Mouse (Mus musculus): ENCODE measurements around the gene Klf7. TPM values are rescaled to one million over a fixed set of nuclear protein-coding genes. Genes with fewer than 3 reads are reported as not detected.

The Klf7 gene
- polyA plus RNA-seq, 1 experiment, result 2.7 TPM

DNA sequence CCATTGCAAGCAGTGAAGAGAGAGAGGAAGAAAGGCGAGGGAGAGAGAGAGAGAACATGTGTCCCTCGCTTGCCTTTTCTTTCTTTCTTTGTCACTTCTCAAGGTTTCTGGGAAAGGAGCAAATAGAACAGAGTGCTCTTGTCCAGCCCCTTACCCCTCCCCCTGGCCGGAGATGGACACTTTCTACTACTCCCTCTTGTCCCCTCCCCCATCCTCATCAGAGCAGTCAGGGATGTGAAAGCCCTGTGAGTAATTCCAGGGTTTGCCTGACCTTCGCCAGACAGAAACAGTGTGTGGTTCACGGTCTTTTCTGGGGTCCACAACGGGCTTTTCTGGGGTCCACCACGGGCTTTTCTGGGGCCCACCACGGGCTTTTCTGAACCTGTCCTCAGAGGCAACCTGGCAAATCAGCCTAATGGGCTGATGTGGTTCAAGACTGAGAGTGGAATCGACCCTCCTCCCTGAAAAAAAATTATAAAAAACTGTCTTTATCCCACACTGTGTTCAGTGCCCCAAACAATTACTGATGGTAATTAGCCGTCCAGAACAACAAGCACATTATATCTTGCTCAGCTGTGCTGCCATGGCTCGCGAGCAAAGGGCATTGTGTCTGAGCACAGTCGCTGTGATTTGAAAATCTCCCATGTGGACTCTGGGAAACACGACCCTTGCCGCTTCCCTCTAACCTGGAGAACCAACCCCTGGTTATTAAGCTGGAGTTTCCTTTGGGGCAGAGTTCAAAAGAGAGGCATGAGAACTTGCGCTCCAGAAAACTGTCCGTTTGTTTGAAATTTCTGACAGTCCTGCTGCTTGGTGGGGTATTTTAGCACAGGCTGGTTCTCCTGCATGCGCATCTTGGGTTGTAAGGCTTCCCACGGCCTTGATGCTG is 127.6 kb downstream of the Klf7 start:
- WGBS, result 41% methylated on average over 19 of the region's 19 CpGs

DNA sequence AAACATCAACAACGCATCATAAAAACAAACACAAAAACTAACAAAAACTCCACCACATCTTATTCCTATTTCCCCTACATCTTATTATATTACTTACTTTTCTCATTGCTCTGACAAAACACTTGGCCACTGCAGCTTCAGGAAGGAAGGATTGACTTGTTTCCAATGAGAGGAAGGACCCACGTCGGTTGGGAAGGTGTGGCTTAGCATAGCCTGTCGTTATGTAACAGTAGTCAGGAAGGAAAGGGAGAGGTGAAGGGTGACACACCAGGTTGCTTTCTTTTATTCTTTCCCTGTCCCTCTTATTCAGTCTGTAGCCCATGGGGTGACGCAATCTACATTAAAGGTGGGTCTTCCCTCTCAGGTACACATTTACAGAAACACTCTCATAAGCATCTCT is 129.6 kb downstream of the Klf7 start:
- 39% methylated on average over 5 of the region's 5 CpGs for WGBS
- no peak for DNase-seq (ENCODE audit: low read depth, low spot score)

More for the DNA sequence above, 127.6 kb downstream of the Klf7 start:
- DNase-seq (ENCODE audit: low read depth, low spot score), result no peak

DNA sequence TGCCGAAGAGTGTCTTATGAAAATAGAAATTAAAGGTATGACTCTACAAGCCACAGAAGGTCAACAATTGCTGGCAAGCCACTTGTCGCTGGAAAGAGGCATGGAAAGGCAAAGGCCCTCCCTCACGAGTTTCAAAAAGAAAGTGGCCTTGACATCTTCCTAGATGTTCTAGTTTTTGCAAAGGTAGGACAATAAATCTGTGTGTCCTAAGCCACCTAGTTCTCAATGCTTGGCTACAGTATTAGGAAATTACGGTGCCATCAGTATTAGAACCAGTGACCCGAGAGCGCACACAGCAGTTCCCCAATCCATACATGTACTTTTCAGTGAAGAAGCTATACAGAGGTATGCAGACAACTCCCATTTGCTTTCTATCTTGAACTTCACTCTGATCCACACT is 131.7 kb downstream of the Klf7 start:
- WGBS, result 96% methylated on average over 6 of the region's 6 CpGs
- DNase-seq (ENCODE audit: low read depth, low spot score), result no peak

DNA sequence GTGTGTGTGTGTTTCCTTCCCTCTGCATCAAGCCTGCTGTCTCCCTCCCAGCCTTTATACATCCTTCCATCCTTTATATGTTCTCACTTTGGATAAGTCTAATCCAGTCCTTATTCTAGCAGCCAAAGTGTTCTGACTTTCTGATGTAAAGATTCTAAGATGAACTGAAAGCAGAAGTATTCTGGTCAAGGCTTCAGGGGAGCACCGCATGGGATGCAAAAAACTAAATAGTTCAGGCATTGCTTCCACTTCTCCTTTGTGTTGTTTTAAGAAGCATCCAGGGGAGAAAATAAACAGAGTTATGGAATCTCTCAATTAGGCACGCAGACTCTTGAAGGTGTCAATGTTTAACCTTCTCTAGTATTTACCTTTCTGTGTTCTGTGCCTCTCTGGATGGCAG is 141.3 kb downstream of the Klf7 start:
- DNase-seq (ENCODE audit: low read depth, low spot score), result no peak
- 35% methylated on average over 2 of the region's 2 CpGs for WGBS
